Mouse (Mus musculus) cerebellum, postnatal 10 days (tissue): ENCODE data around the gene Dpm3.

Source experiments
- DNase-seq, 2 experiments: peaks; one replicate each; pipeline ENCODE4 v3.0.0; 2021; ENCODE audit warnings: mixed read lengths in 2 of 2

Dpm3 gene

DNA sequence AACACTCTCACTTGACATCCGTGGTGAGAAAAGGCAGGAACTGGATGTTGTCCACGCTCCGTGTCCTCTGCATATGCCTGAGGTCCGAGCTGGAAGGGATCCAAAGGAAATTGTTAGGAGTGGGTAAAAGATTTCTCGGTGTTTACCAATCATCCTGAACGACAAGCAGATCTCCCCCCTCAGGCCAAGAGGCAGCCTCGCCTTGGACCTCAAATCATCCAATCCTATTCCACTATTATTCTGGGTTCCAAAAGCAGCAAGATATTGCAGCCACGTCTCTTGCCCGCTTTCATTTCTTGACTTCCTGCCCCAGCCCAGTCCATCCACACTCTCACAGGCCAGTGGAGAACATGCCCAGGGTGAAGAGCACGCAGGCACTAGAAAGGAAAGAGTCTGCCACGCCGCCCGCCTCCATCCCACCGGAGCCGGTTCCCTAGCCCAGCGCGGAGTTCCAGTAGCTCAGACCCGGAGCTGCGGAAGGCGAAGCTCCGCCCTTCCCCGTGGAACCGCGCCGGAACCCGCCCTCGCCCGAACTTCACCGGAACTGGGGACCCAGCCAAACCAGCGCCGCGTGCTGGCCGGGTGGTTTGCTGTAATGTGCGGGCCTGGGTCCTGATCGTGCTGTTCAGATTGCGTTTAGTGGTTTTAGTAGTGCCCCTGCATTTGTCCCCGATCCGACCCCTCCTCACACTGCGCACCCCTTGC, 11.0 kb downstream of the Dpm3 start, which contains the start of gene Slc50a1:
Gene Slc50a1 (minus strand): TSS at position 520 of the 705 bp plus-strand sequence.
- peak; percentile 95 to 96 for DNase-seq

GRCm38 (mm10) chr3:89270891-89271290, 11.7 kb downstream of the Dpm3 start:
- DNase-seq, result peak; percentile 69 to 70

DNA sequence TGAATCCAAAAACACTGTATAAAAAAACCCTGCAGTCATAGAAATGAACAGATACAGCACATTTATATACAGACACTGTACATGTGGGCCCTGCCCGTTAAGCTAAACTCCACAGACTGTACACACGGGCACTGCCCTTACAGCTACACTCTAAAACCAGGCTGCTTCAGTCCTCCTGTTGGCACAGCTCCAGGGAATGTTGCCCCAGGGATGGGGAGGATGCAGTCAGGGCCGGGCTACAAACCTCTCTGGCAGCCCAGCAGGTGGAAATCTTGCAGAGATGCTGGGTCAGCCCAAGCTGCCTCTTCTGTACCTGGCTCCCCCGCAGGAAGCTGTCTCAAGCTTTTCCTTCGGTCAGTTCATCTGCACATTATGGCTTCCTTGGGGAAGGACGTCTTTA, 12.6 kb downstream of the Dpm3 start:
- DNase-seq, result peak; percentile 62 to 65

DNA sequence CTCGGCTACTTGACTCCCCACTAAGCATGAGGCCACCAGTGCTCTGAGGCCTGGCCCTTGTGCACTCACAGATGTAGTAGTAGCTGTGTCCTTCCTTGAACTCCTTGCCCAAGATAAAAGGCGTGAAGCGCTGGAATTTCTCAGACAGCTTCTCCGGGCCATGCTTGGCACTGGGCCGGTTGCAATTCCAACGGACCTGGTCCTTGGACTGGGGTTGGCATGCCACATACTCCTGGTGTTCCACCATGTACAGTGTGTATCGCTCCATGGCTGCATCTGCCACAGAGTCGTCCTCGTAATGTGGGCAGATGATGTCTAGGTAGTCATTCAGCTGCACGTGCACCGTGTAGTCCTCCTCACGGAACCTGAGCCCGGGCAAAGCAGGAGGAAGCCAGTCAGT, 16.9 kb downstream of the Dpm3 start:
- DNase-seq, result no peak

GRCm38 (mm10) chr3:89277281-89278021, 18.3 kb downstream of the Dpm3 start:
- DNase-seq, result peak; percentile 45 to 50

GRCm38 (mm10) chr3:89278107-89278506, 18.9 kb downstream of the Dpm3 start:
- DNase-seq, result peak; percentile 48

DNA sequence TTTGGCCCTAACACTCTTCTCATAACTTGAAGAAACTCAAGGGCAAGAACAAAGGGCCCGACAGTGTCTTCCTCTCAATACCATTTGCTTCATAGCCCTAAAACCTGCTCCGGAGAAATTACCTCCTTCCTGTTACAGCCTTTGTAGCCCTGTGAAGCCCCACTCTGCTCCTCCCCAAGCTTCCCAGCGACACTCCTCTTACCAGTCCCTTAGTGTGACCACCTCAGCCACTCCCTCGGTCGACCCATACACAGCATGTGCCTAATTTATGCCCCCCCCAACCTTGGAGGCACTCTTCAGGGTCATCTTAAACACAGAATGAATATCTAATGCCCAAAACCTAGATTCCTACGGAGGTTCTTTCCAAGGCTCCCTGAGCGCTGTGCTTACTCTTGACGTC, 19.5 kb downstream of the Dpm3 start:
- DNase-seq, result no peak

- peak; percentile 92 to 94 for DNase-seq
Observed at GRCm38 (mm10) chr3:89279153-89279890, 20.2 kb downstream of the Dpm3 start.

DNA sequence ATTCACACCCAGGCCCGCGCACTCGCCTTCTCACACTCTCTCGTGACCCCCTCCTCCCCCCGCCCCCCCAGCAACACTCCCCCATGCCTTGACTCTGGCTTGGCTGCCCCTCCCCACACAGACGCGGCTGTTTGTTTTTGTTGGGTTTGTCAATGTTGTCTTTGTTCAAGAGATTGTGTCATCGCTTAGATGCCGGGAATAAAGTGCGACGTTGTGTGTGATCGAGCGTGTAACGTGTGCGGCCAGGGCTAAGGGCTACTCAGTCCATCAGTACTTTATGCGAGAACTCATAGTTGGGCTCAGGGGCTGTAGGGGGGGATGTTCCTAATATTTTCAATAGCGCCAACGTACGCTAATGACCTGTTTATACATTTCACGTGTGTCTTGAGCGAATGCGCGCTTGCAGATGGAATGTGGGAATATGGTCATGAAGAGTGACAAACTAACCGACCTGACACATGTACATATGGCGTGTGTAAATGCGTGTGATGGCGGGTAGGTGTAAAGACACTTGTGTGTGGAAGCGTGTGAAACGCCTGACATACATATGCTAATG, 21.0 kb downstream of the Dpm3 start:
- DNase-seq, result peak in 1 of 2 experiments; percentile 61

- DNase-seq, result peak; percentile 75 to 77
Observed at GRCm38 (mm10) chr3:89280606-89281511, 21.7 kb downstream of the Dpm3 start, which contains the start of gene Efna1. TSS of gene Efna1 (minus strand) at chr3:89281142.

DNA sequence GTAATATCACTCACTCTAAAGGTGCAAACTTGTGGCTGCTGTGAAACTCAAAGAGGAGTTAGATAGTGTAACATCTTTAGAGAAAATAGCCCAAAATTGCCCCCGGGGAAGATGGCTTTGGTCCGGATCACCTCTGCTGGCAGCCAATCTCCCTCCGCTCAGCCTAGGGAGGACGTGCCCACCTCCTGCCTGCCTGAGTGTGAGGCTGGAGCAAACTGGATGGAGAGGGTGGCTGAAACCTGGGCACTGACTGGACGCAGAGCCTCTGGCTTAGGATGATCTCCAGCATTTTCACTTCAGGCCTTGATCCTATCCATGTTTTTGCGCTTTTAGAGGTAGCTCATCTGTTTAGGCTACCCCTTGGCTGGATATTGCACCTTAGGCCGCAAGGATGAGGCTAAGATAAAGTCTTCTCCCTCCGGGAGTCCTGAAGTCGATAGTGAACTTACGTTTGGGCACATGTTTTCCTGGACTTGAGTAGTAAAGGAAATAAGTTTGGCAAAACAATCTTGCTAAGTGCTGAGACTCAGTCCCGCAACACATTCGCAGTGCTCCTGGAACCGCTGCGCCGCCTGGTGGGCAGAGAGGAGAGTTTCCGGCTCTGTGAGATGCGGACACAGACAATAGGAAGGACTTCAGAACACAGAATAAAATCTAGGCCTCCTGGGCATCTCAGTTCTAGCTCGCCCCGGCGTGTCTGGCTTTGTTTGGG, 22.6 kb downstream of the Dpm3 start:
- DNase-seq, result peak; percentile 92 to 93

GRCm38 (mm10) chr3:89282291-89282643, 23.1 kb downstream of the Dpm3 start:
- DNase-seq, result no peak

- DNase-seq, result no peak
Observed at GRCm38 (mm10) chr3:89284261-89284660, 25.1 kb downstream of the Dpm3 start.

DNA sequence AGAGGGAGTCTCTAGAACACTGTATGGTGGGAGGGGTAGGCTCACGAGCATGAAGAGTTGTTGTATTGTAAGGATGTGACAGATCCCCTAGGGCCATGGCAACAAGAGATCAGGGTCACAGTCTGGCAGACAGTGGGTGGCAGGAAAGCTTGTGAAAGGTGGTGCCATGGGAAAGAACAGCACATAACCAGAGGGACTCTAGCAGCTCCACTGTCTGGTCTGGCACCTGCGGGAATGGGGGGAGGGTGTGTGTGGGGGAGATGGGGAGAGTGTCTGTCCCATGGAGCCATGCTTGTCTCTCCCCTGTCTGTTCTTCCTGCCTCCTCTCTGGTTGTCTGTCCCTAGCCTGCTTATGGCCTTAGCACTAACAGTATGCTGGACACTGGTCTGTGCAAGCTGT, 26.4 kb downstream of the Dpm3 start:
- DNase-seq, result no peak

GRCm38 (mm10) chr3:89287286-89287685, 28.1 kb downstream of the Dpm3 start:
- no peak for DNase-seq

DNA sequence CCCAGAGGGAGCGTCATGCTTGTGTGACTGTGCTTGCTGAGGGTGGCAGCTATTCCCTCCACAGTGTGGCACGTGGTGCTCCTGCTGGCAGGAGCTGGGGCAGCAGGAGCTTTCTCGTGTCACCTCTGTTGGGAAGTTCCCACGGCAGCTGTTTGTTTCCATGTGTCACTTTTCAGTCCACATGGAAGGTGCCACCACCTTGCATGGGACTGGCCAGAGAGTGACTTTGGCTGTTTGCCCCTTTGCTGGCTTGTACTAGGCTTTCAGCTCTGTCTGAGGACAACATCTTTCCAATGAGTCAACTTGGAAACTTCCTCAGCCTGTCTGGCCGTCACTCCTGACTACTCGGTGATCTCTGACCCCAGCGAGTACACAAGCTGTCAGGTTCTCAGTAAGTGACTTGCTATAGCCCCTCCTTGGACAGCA, 29.4 kb downstream of the Dpm3 start:
- DNase-seq, result no peak

- no peak for DNase-seq
Observed at GRCm38 (mm10) chr3:89291874-89292273, 32.7 kb downstream of the Dpm3 start.

- DNase-seq, result no peak
Observed at GRCm38 (mm10) chr3:89292303-89292702, 33.1 kb downstream of the Dpm3 start.

DNA sequence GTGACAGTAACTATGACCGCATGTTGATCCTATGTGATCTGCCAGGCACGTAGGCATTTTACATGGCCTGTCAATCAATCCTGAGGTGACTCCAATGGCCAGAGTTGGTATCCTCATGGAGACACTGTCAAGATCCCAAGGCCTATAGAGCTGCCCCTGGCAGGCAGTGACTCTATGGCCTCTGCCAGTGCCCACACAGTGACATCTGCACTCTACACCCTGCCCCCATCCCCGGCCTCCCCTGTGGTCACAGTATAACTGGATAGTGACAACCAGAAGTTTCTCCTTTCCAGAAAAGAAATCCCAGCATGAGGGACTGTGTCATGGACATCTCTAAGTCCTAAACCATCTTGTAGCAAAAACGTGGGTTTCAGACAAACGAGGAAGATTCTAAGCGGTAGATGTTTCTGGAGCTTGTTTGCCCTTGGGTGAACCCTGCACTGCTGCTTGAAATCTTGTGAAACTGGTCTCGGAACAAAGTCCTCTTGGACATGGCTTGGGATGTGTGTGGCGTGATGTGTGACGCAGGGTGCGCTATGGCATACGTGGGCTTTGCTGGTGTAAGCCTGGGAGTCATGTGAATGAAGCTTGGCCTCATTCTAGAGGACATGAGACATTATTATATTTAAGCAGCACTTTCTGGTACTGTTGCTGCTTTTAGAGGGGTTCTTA, 34.2 kb downstream of the Dpm3 start:
- DNase-seq, result no peak

- no peak for DNase-seq
Observed at GRCm38 (mm10) chr3:89294195-89294594, 35.0 kb downstream of the Dpm3 start.
